Mouse (Mus musculus): Measurements from ENCODE around the gene Foxk2. TPM values are rescaled to one million over a fixed set of nuclear protein-coding genes. Genes with fewer than 3 reads are reported as not detected.
A peak's percentile ranks its signal among the peaks of the same experiment; 100 is the strongest.
"Not testable (repeated sequence)": the region's sequence is repeated elsewhere in the genome, so short reads cannot be mapped to it uniquely, and the experiment has no call there.

Gene Foxk2
- polyA plus RNA-seq, 1 experiment from 2014 or later, result 11.6 TPM

DNA sequence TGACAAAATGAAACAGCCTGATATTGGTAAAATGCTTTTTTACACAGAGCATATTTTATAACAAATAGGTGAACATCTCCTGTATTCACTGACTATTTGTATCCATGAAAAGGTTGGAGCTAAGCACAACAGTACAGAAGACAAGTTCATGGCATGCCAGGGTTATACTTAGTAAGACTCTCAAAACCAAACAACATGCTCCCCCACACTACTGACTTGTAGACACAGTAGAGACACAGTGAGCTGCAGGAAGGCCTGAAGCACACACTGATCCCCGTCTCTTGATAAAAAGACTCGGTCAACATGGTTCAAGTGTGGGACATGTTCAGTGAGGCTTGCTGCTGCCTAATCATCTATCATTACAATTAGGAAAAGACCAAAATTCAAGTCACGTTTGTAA lies 71.9 kb downstream of the Foxk2 start:
- Histone ChIP-seq H3K36me3 (ENCODE audit: control insufficient read depth, insufficient read depth, low read length) (peaks cover 65% of the 10 kb centered on the region), H3K9me3 (ENCODE audit: control insufficient read depth, low read depth, low read length) (no peaks in the 10 kb centered on the region), H3K27me3 (ENCODE audit: control insufficient read depth, insufficient read depth, low read length) (no peaks in the 10 kb centered on the region), H3K4me2 (replicated peaks; ENCODE audit: low read depth, low read length) (no peak overlapping the region), H3K4me3 (ENCODE audit: low read depth, low read length) (no peak overlapping the region), H3K9ac (replicated peaks; ENCODE audit: low read depth, low read length) (no peak overlapping the region), H3K4me1 (ENCODE audit: control insufficient read depth, insufficient read depth, low read length) (no peaks in the 10 kb centered on the region), H3K27ac (ENCODE audit: low read length) (no peak overlapping the region)
- 86% methylated on average over 3 of the region's 3 CpGs for WGBS
- ATAC-seq (ENCODE audit: insufficient number of reproducible peaks, insufficient read depth, low FRiP score, low read depth), result no peak

DNA sequence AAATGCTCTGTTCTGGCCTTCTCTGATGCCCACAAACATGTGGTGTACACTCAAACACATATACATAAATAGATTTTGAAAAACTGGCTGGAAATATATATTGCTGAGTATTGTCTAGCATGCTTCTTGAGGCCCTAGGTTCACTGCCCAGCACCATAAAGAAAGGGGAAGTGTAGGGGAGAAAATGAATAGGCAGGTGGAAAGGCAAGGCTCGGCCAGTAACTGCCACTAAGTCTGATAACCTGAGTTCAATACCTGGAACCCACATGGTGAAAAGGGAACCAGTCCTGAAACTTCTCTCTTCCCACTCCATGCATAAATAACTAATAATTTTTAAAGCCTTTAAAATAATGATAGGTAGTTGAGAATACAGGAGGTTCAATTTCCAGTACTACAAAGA lies 79.9 kb downstream of the Foxk2 start:
- Histone ChIP-seq H3K4me1 (ENCODE audit: control insufficient read depth, insufficient read depth, low read length) (no peaks in the 10 kb centered on the region), H3K9me3 (ENCODE audit: control insufficient read depth, low read depth, low read length) (no peaks in the 10 kb centered on the region), H3K4me2 (replicated peaks; ENCODE audit: low read depth, low read length) (no peak overlapping the region), H3K4me3 (ENCODE audit: low read depth, low read length) (no peak overlapping the region), H3K9ac (replicated peaks; ENCODE audit: low read depth, low read length) (no peak overlapping the region), H3K36me3 (ENCODE audit: control insufficient read depth, insufficient read depth, low read length) (peaks cover 27% of the 10 kb centered on the region), H3K27ac (ENCODE audit: low read length) (no peak overlapping the region), H3K27me3 (ENCODE audit: control insufficient read depth, insufficient read depth, low read length) (no peaks in the 10 kb centered on the region)
- WGBS, result 94% methylated on average over 1 of the region's 1 CpGs
- ATAC-seq (ENCODE audit: insufficient number of reproducible peaks, insufficient read depth, low FRiP score, low read depth), result no peak

DNA sequence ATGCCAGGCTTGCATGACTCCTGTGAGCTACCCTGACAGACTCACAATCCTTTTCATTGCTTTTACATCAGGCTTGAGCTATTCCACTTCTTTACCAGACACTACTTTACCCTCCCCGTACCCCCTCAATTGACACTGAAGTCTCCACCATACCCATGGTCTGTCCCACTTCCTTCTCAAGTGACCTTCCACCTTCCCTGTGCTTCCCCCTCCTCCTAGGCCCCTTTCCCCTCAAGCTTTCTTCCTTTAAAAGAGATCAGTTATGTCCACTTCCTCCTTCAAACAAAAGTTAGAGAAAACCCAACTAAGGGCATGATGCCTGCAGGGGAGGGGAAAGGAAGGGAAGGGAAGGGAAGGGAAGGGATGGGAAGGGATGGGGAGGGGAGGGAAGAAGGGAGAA lies 80.5 kb downstream of the Foxk2 start:
- Histone ChIP-seq H3K4me2 (replicated peaks; ENCODE audit: low read depth, low read length) (no peak overlapping the region), H3K27me3 (ENCODE audit: control insufficient read depth, insufficient read depth, low read length) (no peaks in the 10 kb centered on the region), H3K9ac (replicated peaks; ENCODE audit: low read depth, low read length) (no peak overlapping the region), H3K4me1 (ENCODE audit: control insufficient read depth, insufficient read depth, low read length) (no peaks in the 10 kb centered on the region), H3K36me3 (ENCODE audit: control insufficient read depth, insufficient read depth, low read length) (peaks cover 20% of the 10 kb centered on the region), H3K9me3 (ENCODE audit: control insufficient read depth, low read depth, low read length) (no peaks in the 10 kb centered on the region), H3K27ac (ENCODE audit: low read length) (no peak overlapping the region), H3K4me3 (ENCODE audit: low read depth, low read length) (no peak overlapping the region)
- WGBS, result 87% methylated on average over 1 of the region's 1 CpGs
- no peak for ATAC-seq (ENCODE audit: insufficient number of reproducible peaks, insufficient read depth, low FRiP score, low read depth)

DNA sequence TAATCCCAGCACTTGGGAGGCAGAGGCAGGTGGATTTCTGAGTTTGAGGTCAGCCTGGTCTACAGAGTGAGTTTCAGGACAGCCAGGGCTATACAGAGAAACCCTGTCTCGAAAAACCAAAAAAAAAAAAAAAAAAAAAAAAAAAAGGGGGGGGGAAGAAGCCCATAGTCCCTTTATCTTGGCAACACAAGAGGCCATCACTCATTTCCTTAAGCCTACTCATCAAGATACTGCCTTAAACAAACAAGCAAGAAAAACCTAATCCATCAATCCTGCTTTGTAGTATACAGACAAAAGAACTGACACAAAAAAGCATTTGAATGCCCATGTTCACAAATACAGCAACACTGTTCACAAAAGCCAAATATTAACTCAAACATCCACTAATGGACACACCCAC lies 82.6 kb downstream of the Foxk2 start:
- H3K4me2 ChIP-seq (replicated peaks; ENCODE audit: low read depth, low read length); H3K9ac ChIP-seq (replicated peaks; ENCODE audit: low read depth, low read length); H3K27me3 ChIP-seq (ENCODE audit: control insufficient read depth, insufficient read depth, low read length); H3K4me1 ChIP-seq (ENCODE audit: control insufficient read depth, insufficient read depth, low read length); ATAC-seq (ENCODE audit: insufficient number of reproducible peaks, insufficient read depth, low FRiP score, low read depth); H3K4me3 ChIP-seq (ENCODE audit: low read depth, low read length); H3K9me3 ChIP-seq (ENCODE audit: control insufficient read depth, low read depth, low read length); H3K27ac ChIP-seq (ENCODE audit: low read length): not testable (repeated sequence)
- peaks cover 12% of the 10 kb centered on the region for H3K36me3 ChIP-seq (ENCODE audit: control insufficient read depth, insufficient read depth, low read length)
- WGBS, result no CpG with 5 or more reads among the region's 1 CpGs

DNA sequence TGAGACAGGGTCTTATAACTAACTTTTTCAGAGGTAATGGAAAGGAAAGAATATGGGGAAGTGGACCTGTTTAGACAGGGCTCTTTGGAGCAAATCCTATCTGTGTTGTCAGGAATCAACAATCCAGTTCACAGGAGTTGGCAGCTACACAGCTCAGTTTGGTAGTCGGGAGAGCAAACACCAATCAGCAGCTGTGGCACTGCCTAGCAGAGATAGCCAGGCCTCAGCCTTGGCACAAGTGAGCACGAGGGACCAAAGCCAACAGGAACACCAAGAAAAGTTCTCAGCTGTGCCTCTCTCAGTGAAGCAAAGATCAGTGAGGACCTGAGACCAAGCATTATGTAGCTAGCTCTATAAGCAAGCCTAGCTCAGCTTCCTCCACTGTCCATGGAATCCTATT lies 87.2 kb downstream of the Foxk2 start:
- Histone ChIP-seq H3K27me3 (ENCODE audit: control insufficient read depth, insufficient read depth, low read length) (no peaks in the 10 kb centered on the region), H3K4me2 (replicated peaks; ENCODE audit: low read depth, low read length) (no peak overlapping the region), H3K4me3 (ENCODE audit: low read depth, low read length) (no peak overlapping the region), H3K9ac (replicated peaks; ENCODE audit: low read depth, low read length) (no peak overlapping the region), H3K36me3 (ENCODE audit: control insufficient read depth, insufficient read depth, low read length) (peaks cover 13% of the 10 kb centered on the region), H3K9me3 (ENCODE audit: control insufficient read depth, low read depth, low read length) (no peaks in the 10 kb centered on the region), H3K4me1 (ENCODE audit: control insufficient read depth, insufficient read depth, low read length) (no peaks in the 10 kb centered on the region), H3K27ac (ENCODE audit: low read length) (no peak overlapping the region)
- WGBS, result 87% methylated on average over 2 of the region's 2 CpGs
- ATAC-seq (ENCODE audit: insufficient number of reproducible peaks, insufficient read depth, low FRiP score, low read depth), result no peak

DNA sequence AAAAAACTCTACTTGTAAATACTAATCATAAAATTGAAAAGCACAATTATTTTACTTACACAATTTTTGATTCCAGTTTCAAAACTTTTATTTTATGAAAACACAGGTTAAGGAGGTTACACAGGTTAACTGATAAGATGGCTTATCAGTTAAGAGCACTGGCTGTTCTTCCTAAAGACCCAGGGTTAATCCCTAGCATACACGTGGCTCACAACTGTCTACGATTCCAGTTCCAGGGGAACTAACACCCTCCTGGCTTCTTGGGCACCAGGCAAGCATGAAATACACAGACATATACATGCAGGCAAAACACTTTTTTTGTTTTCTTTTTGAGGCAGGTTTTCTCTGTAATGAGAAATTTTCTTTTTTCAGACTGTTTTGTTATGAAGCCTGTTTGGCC lies 88.4 kb downstream of the Foxk2 start:
- no peak overlapping the region for H3K4me3 ChIP-seq (ENCODE audit: low read depth, low read length)
- H3K9me3 ChIP-seq (ENCODE audit: control insufficient read depth, low read depth, low read length), result no peaks in the 10 kb centered on the region
- peaks cover 13% of the 10 kb centered on the region for H3K36me3 ChIP-seq (ENCODE audit: control insufficient read depth, insufficient read depth, low read length)
- 85% methylated on average over 2 of the region's 2 CpGs for WGBS
- H3K4me2 ChIP-seq (replicated peaks; ENCODE audit: low read depth, low read length), result no peak overlapping the region
- ATAC-seq (ENCODE audit: insufficient number of reproducible peaks, insufficient read depth, low FRiP score, low read depth), result no peak
- no peak overlapping the region for H3K27ac ChIP-seq (ENCODE audit: low read length)
- peaks cover 8% of the 10 kb centered on the region; the same call in 1 of the 2 replicates for H3K4me1 ChIP-seq (ENCODE audit: control insufficient read depth, insufficient read depth, low read length)
- no peak overlapping the region for H3K9ac ChIP-seq (replicated peaks; ENCODE audit: low read depth, low read length)
- no peaks in the 10 kb centered on the region for H3K27me3 ChIP-seq (ENCODE audit: control insufficient read depth, insufficient read depth, low read length)

DNA sequence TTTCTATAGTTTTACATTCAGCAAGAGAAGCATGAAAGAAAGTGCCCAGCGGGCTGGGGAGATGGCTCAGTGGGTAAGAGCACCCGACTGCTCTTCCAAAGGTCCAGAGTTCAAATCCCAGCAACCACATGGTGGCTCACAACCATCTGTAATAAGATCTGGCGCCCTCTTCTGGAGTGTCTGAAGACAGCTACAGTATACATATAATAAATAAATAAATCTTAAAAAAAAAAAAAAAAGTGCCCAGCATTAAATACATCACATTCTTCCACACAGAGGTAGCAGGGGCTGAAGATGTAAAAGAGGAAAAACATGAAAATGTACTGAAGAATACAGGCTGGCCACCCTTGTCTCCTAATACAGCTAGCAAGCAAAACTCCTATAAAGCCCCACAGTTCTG lies 88.9 kb downstream of the Foxk2 start:
- not testable (repeated sequence) for H3K27me3 ChIP-seq (ENCODE audit: control insufficient read depth, insufficient read depth, low read length); H3K9ac ChIP-seq (replicated peaks; ENCODE audit: low read depth, low read length); ATAC-seq (ENCODE audit: insufficient number of reproducible peaks, insufficient read depth, low FRiP score, low read depth); H3K9me3 ChIP-seq (ENCODE audit: control insufficient read depth, low read depth, low read length); H3K4me3 ChIP-seq (ENCODE audit: low read depth, low read length); H3K27ac ChIP-seq (ENCODE audit: low read length); H3K4me2 ChIP-seq (replicated peaks; ENCODE audit: low read depth, low read length)
- WGBS, result 90% methylated on average over 3 of the region's 3 CpGs
- H3K36me3 ChIP-seq (ENCODE audit: control insufficient read depth, insufficient read depth, low read length), result peaks cover 11% of the 10 kb centered on the region
- peaks cover 10% of the 10 kb centered on the region; the same call in 1 of the 2 replicates for H3K4me1 ChIP-seq (ENCODE audit: control insufficient read depth, insufficient read depth, low read length)

DNA sequence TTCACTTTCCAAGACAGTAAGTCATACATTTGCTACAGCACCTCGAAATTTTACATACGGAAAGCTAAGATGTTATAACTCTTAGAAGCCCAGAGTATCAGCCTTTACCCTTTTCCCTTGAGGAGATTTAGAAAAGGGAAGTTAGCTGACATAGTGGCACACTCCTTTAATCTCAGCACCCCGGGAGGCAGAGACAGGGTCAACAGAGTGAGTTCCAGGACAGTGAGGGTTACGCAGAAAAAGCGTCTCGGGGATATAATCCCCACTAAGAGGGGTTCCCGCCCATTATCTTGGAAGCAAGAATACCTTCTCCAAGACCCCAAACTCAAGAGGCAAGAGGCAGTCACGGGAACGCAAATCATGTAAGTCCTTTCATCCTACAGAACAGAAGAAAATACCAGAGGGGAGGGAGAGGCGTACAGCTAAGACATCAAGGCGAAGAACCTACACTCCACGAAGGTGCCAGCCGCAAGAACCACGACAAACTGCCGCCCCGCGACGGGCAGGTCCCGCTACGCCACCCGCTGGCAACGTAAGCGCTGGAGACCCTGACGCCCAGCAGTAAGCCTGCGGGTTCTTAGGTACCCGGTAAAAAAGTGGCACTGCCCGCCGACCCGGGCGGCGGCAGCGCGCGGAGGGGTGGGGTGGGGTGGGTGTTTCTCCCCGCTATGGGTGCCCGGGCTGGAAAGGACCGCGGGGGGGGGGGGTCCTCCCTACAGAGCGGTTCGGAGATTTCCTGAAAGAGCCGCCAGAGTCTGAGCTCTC lies 93.7 kb downstream of the Foxk2 start:
- no peaks in the 10 kb centered on the region for H3K9me3 ChIP-seq (ENCODE audit: control insufficient read depth, low read depth, low read length)
- H3K4me1 ChIP-seq (ENCODE audit: control insufficient read depth, insufficient read depth, low read length), result peaks cover 15% of the 10 kb centered on the region; the same call in 1 of the 2 replicates
- H3K4me3 ChIP-seq (ENCODE audit: low read depth, low read length), result peak overlapping the region; percentile 98
- peak overlapping the region; percentile 86 for H3K27ac ChIP-seq (ENCODE audit: low read length)
- H3K27me3 ChIP-seq (ENCODE audit: control insufficient read depth, insufficient read depth, low read length), result no peaks in the 10 kb centered on the region
- H3K4me2 ChIP-seq (replicated peaks; ENCODE audit: low read depth, low read length), result peak overlapping the region; percentile 68
- H3K36me3 ChIP-seq (ENCODE audit: control insufficient read depth, insufficient read depth, low read length), result no peaks in the 10 kb centered on the region; the same call in 1 of the 2 replicates
- WGBS, result 3% methylated on average over 40 of the region's 41 CpGs
- H3K9ac ChIP-seq (replicated peaks; ENCODE audit: low read depth, low read length), result peak overlapping the region; percentile 91
- peak; percentile 12; the same call in 1 of the 2 replicates for ATAC-seq (ENCODE audit: insufficient number of reproducible peaks, insufficient read depth, low FRiP score, low read depth)

Data from stomach, embryonic 14.5 days (tissue).